Mouse (Mus musculus): ENCODE results near the gene Hcfc1r1. TPM values are rescaled to one million over a fixed set of nuclear protein-coding genes. Genes with fewer than 3 reads are reported as not detected.
A peak's percentile ranks its signal among the peaks of the same experiment; 100 is the strongest.

The Hcfc1r1 gene
- total and polyA plus RNA-seq, 2 experiments from 2014 or later = 82.3 to 198 TPM

DNA sequence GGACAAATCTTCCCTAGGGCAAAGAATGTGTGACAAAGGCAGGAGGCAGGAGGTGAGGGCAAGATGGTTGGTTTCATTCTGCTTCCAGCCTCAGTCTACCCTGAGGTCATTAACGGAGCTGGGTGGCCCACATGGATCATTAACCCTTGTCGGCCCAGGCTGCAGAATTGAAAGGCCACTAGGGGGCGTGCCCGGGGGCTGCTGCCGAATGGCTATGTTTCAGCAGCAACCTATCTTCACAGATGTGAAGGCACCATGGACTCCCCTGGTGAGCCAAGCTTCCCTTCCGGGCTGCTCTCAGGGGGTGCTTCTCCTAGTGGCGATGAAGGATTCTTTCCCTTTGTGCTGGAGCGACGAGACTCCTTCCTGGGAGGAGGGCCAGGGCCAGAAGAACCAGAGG lies 11.9 kb upstream of the Hcfc1r1 start:
- no peak overlapping the region for H3K4me2 ChIP-seq (ENCODE audit: low read depth)
- H3K4me3 ChIP-seq (ENCODE audit: low read depth, low read length) = no peak overlapping the region
- ATAC-seq (no peak), DNase-seq (no peak)
- peak; percentile 27; the same call in 1 of the 2 replicates for TF ChIP-seq CTCF (IDR thresholded peaks at IDR 0.05; ENCODE audit: low read depth)
- H3K27ac ChIP-seq (ENCODE audit: low read depth, low read length) = no peak overlapping the region
- peaks cover 27% of the 10 kb centered on the region for H3K27me3 ChIP-seq (ENCODE audit: insufficient read depth, low read length)
- peaks cover 4% of the 10 kb centered on the region; the same call in 1 of the 2 replicates for H3K36me3 ChIP-seq (ENCODE audit: insufficient read depth)
- 6% methylated on average over 9 of the region's 9 CpGs for WGBS
- H3K9ac ChIP-seq = no peak overlapping the region
- no peaks in the 10 kb centered on the region for H3K4me1 ChIP-seq (ENCODE audit: insufficient read depth)
- H3K9me3 ChIP-seq (ENCODE audit: low read length) = no peaks in the 10 kb centered on the region

DNA sequence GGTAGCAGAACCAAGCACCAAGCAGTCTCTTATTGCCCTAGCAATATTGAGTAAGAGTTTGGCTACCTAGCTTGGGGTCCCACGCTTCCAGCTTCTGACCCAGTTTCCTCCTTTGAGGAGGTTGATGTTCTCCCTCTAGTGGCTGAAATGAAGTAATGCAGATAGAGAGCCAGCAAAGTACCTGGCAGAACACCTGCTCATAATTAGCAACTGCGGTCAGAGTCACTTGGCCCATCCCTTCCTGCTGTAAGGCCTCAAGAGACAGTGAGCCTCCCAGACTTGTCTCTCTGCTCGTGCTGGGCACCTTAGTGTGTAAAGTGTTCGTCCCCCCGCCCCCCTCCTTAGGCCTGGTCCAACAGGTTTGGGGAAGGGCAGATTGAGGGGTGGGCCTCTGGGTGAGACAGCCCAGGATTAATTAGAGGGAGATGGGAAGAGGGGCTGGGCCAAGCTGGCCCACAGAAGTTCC lies 8.8 kb upstream of the Hcfc1r1 start:
- Histone ChIP-seq H3K4me3 (ENCODE audit: low read depth, low read length) (no peak overlapping the region), H3K4me2 (ENCODE audit: low read depth) (no peak overlapping the region), H3K27me3 (ENCODE audit: insufficient read depth, low read length) (peaks cover 22% of the 10 kb centered on the region), H3K27ac (ENCODE audit: low read depth, low read length) (no peak overlapping the region), H3K4me1 (ENCODE audit: insufficient read depth) (no peaks in the 10 kb centered on the region), H3K9ac (no peak overlapping the region), H3K9me3 (ENCODE audit: low read length) (no peaks in the 10 kb centered on the region), H3K36me3 (ENCODE audit: insufficient read depth) (peaks cover 19% of the 10 kb centered on the region)
- TF ChIP-seq CTCF (IDR thresholded peaks at IDR 0.05; ENCODE audit: low read depth) = peak; percentile 78
- ATAC-seq (0 out of 2 replicates have a peak, but pooled peaks have one; percentile 20), DNase-seq (peak; percentile 53)
- WGBS = 12% methylated on average over 5 of the region's 5 CpGs

DNA sequence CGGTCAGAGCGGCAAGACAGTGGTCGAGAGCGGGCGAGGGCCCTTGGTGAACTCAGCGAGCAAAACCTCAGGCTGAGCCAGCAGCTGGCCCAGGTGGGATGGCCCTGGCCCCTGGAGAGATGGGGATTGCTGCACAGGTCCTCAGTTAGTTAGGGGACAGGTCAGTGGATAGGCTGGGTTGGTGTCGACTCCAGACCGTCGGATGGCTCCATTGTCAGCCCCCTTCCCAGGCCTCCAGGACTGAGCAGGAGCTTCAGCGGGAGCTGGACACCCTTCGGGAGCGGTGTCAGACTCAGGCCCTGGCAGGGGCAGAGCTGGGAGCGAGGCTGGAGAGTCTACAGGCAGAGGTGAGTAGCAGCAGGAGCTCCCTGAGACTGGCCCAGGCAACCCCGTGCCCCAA lies 7.9 kb upstream of the Hcfc1r1 start:
- Histone ChIP-seq H3K27me3 (ENCODE audit: insufficient read depth, low read length) (peaks cover 15% of the 10 kb centered on the region), H3K9ac (no peak overlapping the region), H3K36me3 (ENCODE audit: insufficient read depth) (peaks cover 25% of the 10 kb centered on the region), H3K4me3 (ENCODE audit: low read depth, low read length) (no peak overlapping the region), H3K9me3 (ENCODE audit: low read length) (no peaks in the 10 kb centered on the region), H3K27ac (ENCODE audit: low read depth, low read length) (no peak overlapping the region), H3K4me2 (ENCODE audit: low read depth) (no peak overlapping the region), H3K4me1 (ENCODE audit: insufficient read depth) (no peaks in the 10 kb centered on the region)
- TF ChIP-seq CTCF (IDR thresholded peaks at IDR 0.05; ENCODE audit: low read depth) = no peak
- DNase-seq (no peak), ATAC-seq (no peak)
- 85% methylated on average over 14 of the region's 14 CpGs for WGBS

DNA sequence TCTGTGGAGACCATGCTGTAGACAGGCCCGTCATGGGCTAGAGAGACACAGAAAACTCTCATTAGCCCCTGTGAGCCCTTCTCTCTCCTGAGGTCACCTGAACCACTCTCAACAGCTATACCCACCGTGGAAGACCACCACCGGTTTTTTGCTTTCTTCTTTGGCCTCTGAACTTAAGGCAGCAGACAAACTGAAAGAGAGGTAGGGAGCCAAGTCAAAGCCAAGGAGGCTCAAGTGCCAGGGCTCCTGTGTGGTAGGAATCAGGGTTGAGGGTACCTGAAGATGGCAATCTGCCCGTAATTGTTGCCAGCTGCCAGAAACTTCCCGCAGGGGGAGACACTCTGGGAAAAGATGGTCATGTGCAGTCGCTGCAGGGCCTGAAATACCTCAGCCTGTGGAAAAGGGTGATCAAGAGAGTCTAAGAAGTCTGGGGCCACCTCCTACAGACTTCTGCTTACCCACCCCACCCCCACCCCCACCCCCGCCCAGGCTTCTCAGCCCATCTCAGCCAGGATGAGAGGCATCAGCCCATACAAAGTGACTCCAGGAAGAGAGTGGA lies 2.8 kb upstream of the Hcfc1r1 start:
- ATAC-seq (no peak), DNase-seq (no peak)
- no peak for TF ChIP-seq CTCF (IDR thresholded peaks at IDR 0.05; ENCODE audit: low read depth)
- no peak overlapping the region for H3K9ac ChIP-seq
- peaks cover 25% of the 10 kb centered on the region for H3K36me3 ChIP-seq (ENCODE audit: insufficient read depth)
- H3K4me2 ChIP-seq (ENCODE audit: low read depth) = no peak overlapping the region
- no peak overlapping the region for H3K27ac ChIP-seq (ENCODE audit: low read depth, low read length)
- no peak overlapping the region for H3K4me3 ChIP-seq (ENCODE audit: low read depth, low read length)
- H3K27me3 ChIP-seq (ENCODE audit: insufficient read depth, low read length) = no peaks in the 10 kb centered on the region
- 0 out of 2 replicates have a peak, but pooled peaks cover 8% of the 10 kb centered on the region for H3K4me1 ChIP-seq (ENCODE audit: insufficient read depth)
- H3K9me3 ChIP-seq (ENCODE audit: low read length) = no peaks in the 10 kb centered on the region
- 94% methylated on average over 7 of the region's 7 CpGs for WGBS

DNA sequence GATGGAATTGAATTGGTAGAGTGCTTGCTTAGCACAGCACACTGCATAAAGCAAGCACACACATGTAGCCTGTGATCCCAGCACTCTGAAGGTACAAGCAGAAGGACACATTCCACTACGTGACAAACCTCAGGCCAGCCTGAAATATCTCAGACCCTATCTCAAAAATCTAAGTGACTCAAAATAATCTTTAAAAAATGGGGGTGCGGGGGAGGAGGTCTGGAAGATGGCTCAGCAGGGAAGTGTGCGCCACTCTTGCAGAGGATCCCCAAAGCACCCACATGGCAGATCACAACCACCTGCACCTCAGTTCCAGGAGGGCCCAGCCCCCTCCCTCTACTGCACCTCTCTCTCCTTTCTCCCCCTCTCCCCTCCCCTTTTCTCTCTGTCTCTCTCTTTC lies 1.9 kb upstream of the Hcfc1r1 start:
- 100% methylated on average over 3 of the region's 3 CpGs for WGBS
- H3K9ac ChIP-seq = no peak overlapping the region

DNA sequence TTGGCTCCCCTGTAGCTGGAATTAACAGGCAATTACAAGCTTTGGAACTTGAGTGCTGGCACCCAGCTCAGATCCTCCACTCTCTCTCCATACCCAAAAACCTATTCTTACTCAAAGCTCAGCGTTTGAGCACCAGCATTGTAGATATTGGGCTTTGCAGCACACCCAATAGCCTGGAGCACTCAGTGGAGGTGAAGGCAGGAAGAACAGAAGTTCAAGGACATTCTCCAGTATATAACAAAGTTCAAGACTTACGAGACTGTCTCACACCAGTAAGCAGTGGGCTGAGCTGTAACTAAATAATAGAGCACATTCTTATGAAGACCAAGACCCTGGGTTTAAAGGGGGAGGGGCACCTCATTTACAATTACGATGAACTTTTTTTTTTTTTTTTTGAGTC lies 635 bp upstream of the Hcfc1r1 start:
- TF ChIP-seq CTCF (IDR thresholded peaks at IDR 0.05; ENCODE audit: low read depth) = no peak; the same call in 1 of the 2 replicates
- WGBS = 71% methylated on average over 3 of the region's 3 CpGs
- Histone ChIP-seq H3K4me2 (ENCODE audit: low read depth) (peak overlapping the region; percentile 85), H3K4me1 (ENCODE audit: insufficient read depth) (peaks cover 18% of the 10 kb centered on the region; the same call in 1 of the 2 replicates), H3K27me3 (ENCODE audit: insufficient read depth, low read length) (0 out of 2 replicates have a peak, but pooled peaks cover 3% of the 10 kb centered on the region), H3K27ac (ENCODE audit: low read depth, low read length) (no peak overlapping the region), H3K9ac (peak overlapping the region; percentile 72; the same call in 1 of the 2 replicates), H3K36me3 (ENCODE audit: insufficient read depth) (peaks cover 15% of the 10 kb centered on the region), H3K9me3 (ENCODE audit: low read length) (no peaks in the 10 kb centered on the region), H3K4me3 (ENCODE audit: low read depth, low read length) (peak overlapping the region; percentile 71)
- no peak for ATAC-seq
- no peak for DNase-seq

More for the DNA sequence above, 1.9 kb upstream of the Hcfc1r1 start:
- H3K4me1 ChIP-seq (ENCODE audit: insufficient read depth) = peaks cover 14% of the 10 kb centered on the region; the same call in 1 of the 2 replicates
- H3K9me3 ChIP-seq (ENCODE audit: low read length) = no peaks in the 10 kb centered on the region
- DNase-seq (no peak), ATAC-seq (no peak)
- no peak for TF ChIP-seq CTCF (IDR thresholded peaks at IDR 0.05; ENCODE audit: low read depth)
- no peak overlapping the region for H3K4me3 ChIP-seq (ENCODE audit: low read depth, low read length)
- 0 out of 2 replicates have a peak, but pooled peaks cover 3% of the 10 kb centered on the region for H3K27me3 ChIP-seq (ENCODE audit: insufficient read depth, low read length)
- no peak overlapping the region for H3K27ac ChIP-seq (ENCODE audit: low read depth, low read length)
- H3K4me2 ChIP-seq (ENCODE audit: low read depth) = no peak overlapping the region
- peaks cover 21% of the 10 kb centered on the region for H3K36me3 ChIP-seq (ENCODE audit: insufficient read depth)

DNA sequence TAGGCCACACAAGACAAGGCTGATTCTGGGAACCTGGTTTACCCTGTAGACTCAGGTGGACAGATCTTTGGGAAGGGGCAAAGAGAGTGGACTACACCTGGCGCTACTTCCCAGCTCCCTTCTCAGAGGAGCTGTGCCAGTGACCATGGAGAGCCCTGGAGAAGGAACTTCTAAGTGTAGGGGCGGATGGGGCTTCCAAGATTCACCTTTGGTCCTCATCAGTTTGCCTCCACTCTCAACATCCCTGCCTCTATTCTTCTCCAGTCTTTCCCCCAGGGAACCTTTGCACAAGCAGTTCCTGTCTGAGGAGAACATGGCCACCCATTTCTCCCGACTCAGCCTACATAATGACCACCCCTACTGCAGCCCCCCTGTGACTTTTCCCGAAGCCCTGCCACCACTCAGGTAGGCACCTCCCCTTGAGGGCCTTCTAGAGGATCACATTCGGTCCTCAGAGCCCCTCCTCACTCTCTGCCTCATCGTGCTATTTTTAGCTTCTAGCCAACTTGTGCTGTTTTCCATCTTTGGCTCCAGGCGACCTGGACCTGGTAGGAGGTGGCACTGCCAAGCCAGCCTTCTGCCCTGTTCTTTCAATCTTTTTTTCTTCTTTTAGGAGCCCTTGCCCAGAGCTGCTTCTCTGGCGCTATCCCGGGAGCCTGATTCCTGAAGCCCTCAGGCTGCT lies 1.0 kb downstream of the Hcfc1r1 start:
- DNase-seq (no peak), ATAC-seq (no peak)
- Histone ChIP-seq H3K27me3 (ENCODE audit: insufficient read depth, low read length) (peaks cover 11% of the 10 kb centered on the region; the same call in 1 of the 2 replicates), H3K4me3 (ENCODE audit: low read depth, low read length) (peak overlapping the region; percentile 71), H3K4me1 (ENCODE audit: insufficient read depth) (peaks cover 18% of the 10 kb centered on the region; the same call in 1 of the 2 replicates), H3K9me3 (ENCODE audit: low read length) (no peaks in the 10 kb centered on the region), H3K27ac (ENCODE audit: low read depth, low read length) (no peak overlapping the region), H3K4me2 (ENCODE audit: low read depth) (peak overlapping the region; percentile 85), H3K36me3 (ENCODE audit: insufficient read depth) (0 out of 2 replicates have a peak, but pooled peaks cover 6% of the 10 kb centered on the region), H3K9ac (peak overlapping the region; percentile 72; the same call in 1 of the 2 replicates)
- WGBS = 38% methylated on average over 9 of the region's 9 CpGs
- no peak for TF ChIP-seq CTCF (IDR thresholded peaks at IDR 0.05; ENCODE audit: low read depth)
